Mouse (Mus musculus) cortical plate, adult 2 months (tissue): ENCODE data around the gene Catsperg1.
A peak's percentile ranks its signal among the peaks of the same experiment; 100 is the strongest.

Experiments used
- CTCF ChIP-seq: fragments of 200-500 bp; IDR thresholded peaks from 2 replicates; pipeline ENCODE4 v1.5.1; 2011; ENCODE audit warnings: mild to moderate bottlenecking, control low read depth, low read length; ENCODE audit not compliant: insufficient read depth; ENCODE audit errors: extremely low read depth
- POLR2A ChIP-seq: fragments of 200-500 bp; IDR thresholded peaks from 2 replicates; pipeline ENCODE4 v1.6.1; 2011; ENCODE audit warnings: mild to moderate bottlenecking, low read length, control low read depth; ENCODE audit not compliant: insufficient read depth; ENCODE audit errors: extremely low read depth

DNA sequence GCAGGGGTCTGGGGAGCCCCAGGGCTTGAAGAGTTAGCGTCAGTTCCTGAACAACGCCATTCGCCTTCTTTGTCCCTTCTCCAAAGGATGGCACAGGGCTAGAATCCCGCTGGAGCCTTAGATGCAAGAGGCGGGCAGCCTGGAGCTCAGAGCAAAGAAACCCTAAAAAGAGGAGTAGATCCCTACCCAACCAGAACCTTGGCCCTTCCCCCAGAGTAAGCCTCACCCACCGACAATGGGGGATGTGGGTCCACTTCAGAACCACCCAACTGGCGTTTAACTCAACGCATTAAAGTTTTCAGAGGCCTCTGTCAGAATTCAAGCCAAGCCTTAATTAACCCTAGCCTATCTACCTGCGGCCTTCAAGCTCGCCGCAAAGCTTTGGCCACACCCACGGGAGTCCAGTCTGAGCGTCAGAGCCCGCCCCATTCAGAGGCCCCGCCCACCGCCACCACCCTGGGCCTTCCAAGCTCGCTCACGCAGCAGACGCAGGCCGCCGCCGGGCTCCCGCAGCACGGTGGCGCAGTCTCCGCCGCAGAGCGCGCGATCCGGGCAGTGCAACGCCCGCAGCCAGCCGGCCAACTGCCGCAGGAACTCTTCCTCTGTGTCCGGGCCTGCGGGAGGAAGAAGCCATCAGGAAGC is 58.5 kb downstream of the Catsperg1 start:
- TF ChIP-seq POLR2A = peak; percentile 72
- no peak for TF ChIP-seq CTCF
